Mouse (Mus musculus): Measurements from ENCODE around the gene Ndfip2. TPM values are rescaled to one million over a fixed set of nuclear protein-coding genes. Genes with fewer than 3 reads are reported as not detected.

Gene Ndfip2
- polyA plus RNA-seq, 1 experiment from 2014 or later: 35.3 TPM

GRCm38 (mm10) chr14:105321712-105322111 is 63.3 kb downstream of the Ndfip2 start:
- 80% methylated on average over 3 of the region's 3 CpGs for WGBS
- no peak overlapping the region for H3K4me3 ChIP-seq (ENCODE audit: low read depth, low read length)
- H3K36me3 ChIP-seq (ENCODE audit: control insufficient read depth, insufficient read depth, low read length): no peaks in the 10 kb centered on the region
- DNase-seq (ENCODE audit: low spot score) (no peak), ATAC-seq (replicated peaks; ENCODE audit: low FRiP score) (no peak)
- no peaks in the 10 kb centered on the region for H3K4me1 ChIP-seq (replicated peaks; ENCODE audit: control insufficient read depth, insufficient read depth, low read length)
- H3K27ac ChIP-seq (ENCODE audit: low read depth, low read length): no peak overlapping the region
- H3K4me2 ChIP-seq: no peak overlapping the region
- no peak overlapping the region for H3K9ac ChIP-seq (ENCODE audit: low read depth, low read length)
- no peaks in the 10 kb centered on the region for H3K27me3 ChIP-seq (replicated peaks; ENCODE audit: control insufficient read depth, insufficient read depth, low read length)
- H3K9me3 ChIP-seq (ENCODE audit: control insufficient read depth, low read length): 0 out of 2 replicates have a peak, but pooled peaks cover 3% of the 10 kb centered on the region

GRCm38 (mm10) chr14:105322829-105323228 is 64.5 kb downstream of the Ndfip2 start:
- DNase-seq (ENCODE audit: low spot score): no peak
- H3K27ac ChIP-seq (ENCODE audit: low read depth, low read length): no peak overlapping the region
- ATAC-seq (replicated peaks; ENCODE audit: low FRiP score): no peak
- H3K36me3 ChIP-seq (ENCODE audit: control insufficient read depth, insufficient read depth, low read length): no peaks in the 10 kb centered on the region
- no peak overlapping the region for H3K9ac ChIP-seq (ENCODE audit: low read depth, low read length)
- H3K4me3 ChIP-seq (ENCODE audit: low read depth, low read length): no peak overlapping the region
- no peaks in the 10 kb centered on the region for H3K27me3 ChIP-seq (replicated peaks; ENCODE audit: control insufficient read depth, insufficient read depth, low read length)
- no peaks in the 10 kb centered on the region for H3K4me1 ChIP-seq (replicated peaks; ENCODE audit: control insufficient read depth, insufficient read depth, low read length)
- 84% methylated on average over 5 of the region's 5 CpGs for WGBS
- H3K4me2 ChIP-seq: no peak overlapping the region
- H3K9me3 ChIP-seq (ENCODE audit: control insufficient read depth, low read length): 0 out of 2 replicates have a peak, but pooled peaks cover 3% of the 10 kb centered on the region

- Histone ChIP-seq H3K4me3 (ENCODE audit: low read depth, low read length) (no peak overlapping the region), H3K9me3 (ENCODE audit: control insufficient read depth, low read length) (0 out of 2 replicates have a peak, but pooled peaks cover 3% of the 10 kb centered on the region), H3K27ac (ENCODE audit: low read depth, low read length) (no peak overlapping the region), H3K27me3 (replicated peaks; ENCODE audit: control insufficient read depth, insufficient read depth, low read length) (no peaks in the 10 kb centered on the region), H3K9ac (ENCODE audit: low read depth, low read length) (no peak overlapping the region), H3K4me1 (replicated peaks; ENCODE audit: control insufficient read depth, insufficient read depth, low read length) (no peaks in the 10 kb centered on the region), H3K4me2 (no peak overlapping the region), H3K36me3 (ENCODE audit: control insufficient read depth, insufficient read depth, low read length) (no peaks in the 10 kb centered on the region)
- ATAC-seq (replicated peaks; ENCODE audit: low FRiP score): no peak
- WGBS: 92% methylated on average over 9 of the region's 9 CpGs
- DNase-seq (ENCODE audit: low spot score): no peak
Measured at GRCm38 (mm10) chr14:105323448-105323847, 65.1 kb downstream of the Ndfip2 start.

GRCm38 (mm10) chr14:105328397-105329302 is 70.3 kb downstream of the Ndfip2 start:
- ATAC-seq (replicated peaks; ENCODE audit: low FRiP score) (no peak), DNase-seq (ENCODE audit: low spot score) (no peak)
- Histone ChIP-seq H3K4me1 (replicated peaks; ENCODE audit: control insufficient read depth, insufficient read depth, low read length) (no peaks in the 10 kb centered on the region), H3K9me3 (ENCODE audit: control insufficient read depth, low read length) (0 out of 2 replicates have a peak, but pooled peaks cover 3% of the 10 kb centered on the region), H3K36me3 (ENCODE audit: control insufficient read depth, insufficient read depth, low read length) (no peaks in the 10 kb centered on the region), H3K27ac (ENCODE audit: low read depth, low read length) (no peak overlapping the region), H3K27me3 (replicated peaks; ENCODE audit: control insufficient read depth, insufficient read depth, low read length) (no peaks in the 10 kb centered on the region), H3K9ac (ENCODE audit: low read depth, low read length) (no peak overlapping the region), H3K4me3 (ENCODE audit: low read depth, low read length) (no peak overlapping the region), H3K4me2 (peak overlapping the region; percentile 41)
- 52% methylated on average over 13 of the region's 13 CpGs for WGBS

GRCm38 (mm10) chr14:105333475-105334094 is 75.2 kb downstream of the Ndfip2 start:
- Histone ChIP-seq H3K36me3 (ENCODE audit: control insufficient read depth, insufficient read depth, low read length) (no peaks in the 10 kb centered on the region), H3K4me1 (replicated peaks; ENCODE audit: control insufficient read depth, insufficient read depth, low read length) (no peaks in the 10 kb centered on the region), H3K27ac (ENCODE audit: low read depth, low read length) (no peak overlapping the region), H3K9me3 (ENCODE audit: control insufficient read depth, low read length) (no peaks in the 10 kb centered on the region), H3K4me3 (ENCODE audit: low read depth, low read length) (no peak overlapping the region), H3K27me3 (replicated peaks; ENCODE audit: control insufficient read depth, insufficient read depth, low read length) (no peaks in the 10 kb centered on the region), H3K4me2 (no peak overlapping the region), H3K9ac (ENCODE audit: low read depth, low read length) (no peak overlapping the region)
- no peak for DNase-seq (ENCODE audit: low spot score)
- WGBS: 77% methylated on average over 16 of the region's 16 CpGs
- ATAC-seq (replicated peaks; ENCODE audit: low FRiP score): no peak

- Histone ChIP-seq H3K4me2 (no peak overlapping the region), H3K4me3 (ENCODE audit: low read depth, low read length) (no peak overlapping the region), H3K9me3 (ENCODE audit: control insufficient read depth, low read length) (no peaks in the 10 kb centered on the region), H3K36me3 (ENCODE audit: control insufficient read depth, insufficient read depth, low read length) (no peaks in the 10 kb centered on the region), H3K9ac (ENCODE audit: low read depth, low read length) (no peak overlapping the region), H3K4me1 (replicated peaks; ENCODE audit: control insufficient read depth, insufficient read depth, low read length) (no peaks in the 10 kb centered on the region), H3K27me3 (replicated peaks; ENCODE audit: control insufficient read depth, insufficient read depth, low read length) (no peaks in the 10 kb centered on the region), H3K27ac (ENCODE audit: low read depth, low read length) (no peak overlapping the region)
- WGBS: 74% methylated on average over 8 of the region's 8 CpGs
- DNase-seq (ENCODE audit: low spot score) (no peak), ATAC-seq (replicated peaks; ENCODE audit: low FRiP score) (no peak)
Measured at GRCm38 (mm10) chr14:105341765-105342164, 83.4 kb downstream of the Ndfip2 start.

GRCm38 (mm10) chr14:105354121-105354520 is 95.7 kb downstream of the Ndfip2 start:
- no peak for DNase-seq (ENCODE audit: low spot score)
- Histone ChIP-seq H3K4me2 (no peak overlapping the region), H3K4me1 (replicated peaks; ENCODE audit: control insufficient read depth, insufficient read depth, low read length) (no peaks in the 10 kb centered on the region), H3K27me3 (replicated peaks; ENCODE audit: control insufficient read depth, insufficient read depth, low read length) (no peaks in the 10 kb centered on the region), H3K9ac (ENCODE audit: low read depth, low read length) (no peak overlapping the region), H3K27ac (ENCODE audit: low read depth, low read length) (no peak overlapping the region), H3K9me3 (ENCODE audit: control insufficient read depth, low read length) (no peaks in the 10 kb centered on the region), H3K4me3 (ENCODE audit: low read depth, low read length) (no peak overlapping the region), H3K36me3 (ENCODE audit: control insufficient read depth, insufficient read depth, low read length) (no peaks in the 10 kb centered on the region)
- 56% methylated on average over 11 of the region's 11 CpGs for WGBS
- no peak for ATAC-seq (replicated peaks; ENCODE audit: low FRiP score)
